Mouse (Mus musculus) brain, embryonic 14.5 days (tissue): ENCODE results near the gene Ufc1.

ENCODE experiments used
- CTCF ChIP-seq: fragments of 200-500 bp; IDR thresholded peaks from 2 replicates; pipeline ENCODE4 v1.5.1; 2012; ENCODE audit warnings: inconsistent platforms, mild to moderate bottlenecking, moderate library complexity, borderline replicate concordance; ENCODE audit not compliant: insufficient read depth, insufficient read length; ENCODE audit errors: extremely low read depth
- POLR2A ChIP-seq: fragments of 200-500 bp; IDR thresholded peaks from 2 replicates; pipeline ENCODE4 v1.6.1; 2012; ENCODE audit warnings: mild to moderate bottlenecking, inconsistent platforms, borderline replicate concordance; ENCODE audit not compliant: poor library complexity, insufficient read depth, insufficient read length, severe bottlenecking; ENCODE audit errors: extremely low read depth

DNA sequence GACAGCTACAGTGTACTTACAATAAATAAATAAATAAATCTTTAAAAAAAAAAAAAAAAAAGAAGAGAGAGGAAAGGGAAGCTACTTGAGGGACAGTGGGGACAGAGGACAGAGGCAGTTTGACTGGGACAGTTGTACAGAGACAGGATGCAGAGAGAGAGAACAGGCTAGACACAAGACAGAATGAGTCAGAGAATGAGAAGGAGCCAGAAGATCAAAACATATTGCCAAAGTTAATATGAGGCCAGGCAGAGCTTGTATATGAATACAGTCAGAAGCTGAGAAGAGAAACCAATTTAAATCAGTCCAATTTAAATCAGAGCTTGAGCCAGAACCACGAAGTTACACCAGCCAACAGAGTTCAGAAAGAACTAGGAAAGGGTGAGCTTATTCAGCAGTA is 26.5 kb downstream of the Ufc1 start:
- TF ChIP-seq POLR2A (no peak), CTCF (no peak)
